Mouse (Mus musculus) bone marrow, adult 2 months (tissue): ENCODE measurements around the gene Uaca.

Experiments
- CTCF ChIP-seq: fragments of 200-500 bp; IDR thresholded peaks from 2 replicates; pipeline ENCODE4 v1.5.1; 2011; ENCODE audit warnings: low read length, control low read depth; ENCODE audit not compliant: control insufficient read depth, insufficient read depth
- POLR2A ChIP-seq: fragments of 200-500 bp; IDR thresholded peaks from 2 replicates; pipeline ENCODE4 v1.6.1; 2011; ENCODE audit warnings: low read depth, mild to moderate bottlenecking, control low read depth, low read length, borderline replicate concordance; ENCODE audit not compliant: control insufficient read depth

DNA sequence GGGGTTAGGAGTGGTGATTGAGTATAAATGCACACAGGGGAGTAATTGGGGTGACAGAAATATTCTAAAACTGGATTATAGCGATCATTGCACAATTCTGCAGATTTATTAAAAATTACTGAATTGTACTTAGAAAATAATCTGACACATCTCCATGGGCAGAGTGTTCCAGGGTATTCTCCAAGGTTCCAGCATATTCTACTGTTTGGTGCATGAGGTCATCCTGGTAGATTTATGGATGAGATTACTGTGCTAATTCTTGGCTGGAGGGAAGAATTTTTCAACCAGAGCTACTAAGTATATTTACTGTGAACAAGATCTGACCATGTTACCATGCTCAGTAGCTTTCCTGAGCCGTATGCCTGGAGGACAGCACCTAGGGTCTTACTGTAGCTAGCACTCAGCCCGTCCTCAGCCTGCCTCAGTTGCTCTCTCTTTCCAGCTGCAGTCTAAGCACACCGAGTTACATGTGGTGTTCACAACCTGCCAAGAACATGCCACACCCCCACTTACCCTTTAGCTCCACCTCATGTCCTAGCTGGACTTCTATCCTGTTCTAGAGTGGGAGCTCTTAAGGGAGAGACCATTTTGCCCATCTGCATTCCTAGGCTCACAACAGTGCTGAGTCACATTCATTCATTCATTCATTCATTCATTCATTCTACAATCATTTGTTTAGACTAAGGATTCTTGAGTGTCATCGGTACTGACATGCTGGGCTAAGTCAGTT, 104.1 kb downstream of the Uaca start:
- TF ChIP-seq CTCF (no peak), POLR2A (no peak)
